Mouse (Mus musculus) WW6 (cell line): ENCODE measurements around the gene Prim1.

Experiments
- DNase-seq: peaks from one replicate; pipeline ENCODE4 v3.0.0-alpha.2; 2013; ENCODE audit warnings: low read depth, low spot score

Prim1 gene

GRCm38 (mm10) chr10:128015068-128015934, at the start of gene Prim1:
Gene Prim1, plus strand, starts transcription at chr10:128015168.
- DNase-seq, result peak; percentile 79

GRCm38 (mm10) chr10:127966506-127966905, 48.5 kb upstream of the Prim1 start:
- no peak for DNase-seq

GRCm38 (mm10) chr10:127969820-127970219, 45.1 kb upstream of the Prim1 start:
- DNase-seq, result no peak

GRCm38 (mm10) chr10:127970359-127970831, 44.6 kb upstream of the Prim1 start:
- no peak for DNase-seq

- DNase-seq, result no peak
Observed at GRCm38 (mm10) chr10:127971135-127971534, 43.8 kb upstream of the Prim1 start.

- DNase-seq, result no peak
Observed at GRCm38 (mm10) chr10:127974062-127974461, 40.9 kb upstream of the Prim1 start.

- DNase-seq, result no peak
Observed at GRCm38 (mm10) chr10:127975503-127975902, 39.5 kb upstream of the Prim1 start.

- DNase-seq, result no peak
Observed at GRCm38 (mm10) chr10:127984650-127985049, 30.3 kb upstream of the Prim1 start.

GRCm38 (mm10) chr10:127985601-127986000, 29.4 kb upstream of the Prim1 start:
- no peak for DNase-seq

GRCm38 (mm10) chr10:127996690-127997089, 18.3 kb upstream of the Prim1 start:
- no peak for DNase-seq

- DNase-seq, result peak; percentile 26
Observed at GRCm38 (mm10) chr10:127998260-127998659, 16.7 kb upstream of the Prim1 start.

- DNase-seq, result no peak
Observed at GRCm38 (mm10) chr10:128003281-128003801, 11.6 kb upstream of the Prim1 start.

- no peak for DNase-seq
Observed at GRCm38 (mm10) chr10:128004918-128005317, 10.1 kb upstream of the Prim1 start.

- DNase-seq, result no peak
Observed at GRCm38 (mm10) chr10:128005479-128005878, 9.5 kb upstream of the Prim1 start.

GRCm38 (mm10) chr10:128007446-128007845, 7.5 kb upstream of the Prim1 start, which contains the start of gene Hsd17b6:
Gene Hsd17b6, minus strand, starts transcription at chr10:128007611.
- DNase-seq, result no peak

GRCm38 (mm10) chr10:128008207-128008889, 6.6 kb upstream of the Prim1 start:
- DNase-seq, result peak; percentile 56

GRCm38 (mm10) chr10:128009735-128010134, 5.2 kb upstream of the Prim1 start:
- no peak for DNase-seq

GRCm38 (mm10) chr10:128022196-128022595, 7.2 kb downstream of the Prim1 start:
- no peak for DNase-seq

- DNase-seq, result no peak
Observed at GRCm38 (mm10) chr10:128023496-128023895, 8.5 kb downstream of the Prim1 start.

GRCm38 (mm10) chr10:128029931-128030330, 15.0 kb downstream of the Prim1 start:
- DNase-seq, result no peak

GRCm38 (mm10) chr10:128030860-128031259, 15.9 kb downstream of the Prim1 start:
- DNase-seq, result no peak

GRCm38 (mm10) chr10:128036746-128037425, 21.9 kb downstream of the Prim1 start:
- no peak for DNase-seq
